Mouse (Mus musculus) liver, embryonic 13.5 days (tissue): ENCODE measurements around the gene Zfp322a. TPM values are rescaled to one million over a fixed set of nuclear protein-coding genes. Genes with fewer than 3 reads are reported as not detected.
"Not testable (repeated sequence)": the region's sequence is repeated elsewhere in the genome, so short reads cannot be mapped to it uniquely, and the experiment has no call there.

Source experiments
- ATAC-seq: fragments of 200-750 bp; cut with Nextera tagmentation; 2 replicates; pipeline ENCODE4 v1.8.0; 2017; ENCODE audit warnings: low read depth, mild to moderate bottlenecking, moderate number of reproducible peaks, moderate library complexity
- DNase-seq: peaks from one replicate; pipeline ENCODE4 v3.0.0; 2022
- H3K27ac ChIP-seq: fragments of 300-500 bp; sonication (generic); 2 replicates; pipeline ENCODE4 v1.5.1; 2015; ENCODE audit warnings: moderate library complexity, mild to moderate bottlenecking, inconsistent platforms
- H3K27me3 ChIP-seq: fragments of 300-500 bp; sonication (generic); 2 replicates; pipeline ENCODE4 v1.6.1; 2015; ENCODE audit warnings: mild to moderate bottlenecking, inconsistent platforms
- H3K36me3 ChIP-seq: fragments of 300-500 bp; sonication (generic); 2 replicates; pipeline ENCODE4 v1.6.1; 2015; ENCODE audit warnings: mild to moderate bottlenecking, inconsistent platforms
- H3K4me1 ChIP-seq: fragments of 300-500 bp; sonication (generic); replicated peaks from 2 replicates; pipeline ENCODE4 v1.6.1; 2015; ENCODE audit warnings: inconsistent platforms
- H3K4me2 ChIP-seq: fragments of 300-500 bp; sonication (generic); 2 replicates; pipeline ENCODE4 v1.6.1; 2015; ENCODE audit warnings: inconsistent platforms, mild to moderate bottlenecking, moderate library complexity
- H3K4me3 ChIP-seq: fragments of 300-500 bp; sonication (generic); replicated peaks from 2 replicates; pipeline ENCODE4 v1.5.1; 2015; ENCODE audit warnings: mild to moderate bottlenecking, inconsistent platforms
- H3K9ac ChIP-seq: fragments of 300-500 bp; sonication (generic); 2 replicates; pipeline ENCODE4 v1.6.1; 2015; ENCODE audit warnings: mild to moderate bottlenecking, inconsistent platforms
- H3K9me3 ChIP-seq: fragments of 300-500 bp; sonication (generic); replicated peaks from 2 replicates; pipeline ENCODE4 v1.6.1; 2016; ENCODE audit warnings: inconsistent platforms
- WGBS: fragments of 180-500 bp; shearing (Covaris S2); methylation state at CpG from one replicate; pipeline ENCODE4 v1.1.7; 2015; ENCODE audit not compliant: insufficient replicate concordance; 5-methylcytosine and 5-hydroxymethylcytosine counted together
- polyA plus RNA-seq: library from polyadenylated mRNA; unstranded; fragments of >200 nt; fragmentation: Nextera tagmentation; extraction: Ambion mirVana; gene quantifications from 2 replicates; pipeline ENCODE4 v1.2.1, GENCODE M21; 2015

The Zfp322a gene
- polyA plus RNA-seq, 1 experiment from 2014 or later: 15.2 TPM

DNA sequence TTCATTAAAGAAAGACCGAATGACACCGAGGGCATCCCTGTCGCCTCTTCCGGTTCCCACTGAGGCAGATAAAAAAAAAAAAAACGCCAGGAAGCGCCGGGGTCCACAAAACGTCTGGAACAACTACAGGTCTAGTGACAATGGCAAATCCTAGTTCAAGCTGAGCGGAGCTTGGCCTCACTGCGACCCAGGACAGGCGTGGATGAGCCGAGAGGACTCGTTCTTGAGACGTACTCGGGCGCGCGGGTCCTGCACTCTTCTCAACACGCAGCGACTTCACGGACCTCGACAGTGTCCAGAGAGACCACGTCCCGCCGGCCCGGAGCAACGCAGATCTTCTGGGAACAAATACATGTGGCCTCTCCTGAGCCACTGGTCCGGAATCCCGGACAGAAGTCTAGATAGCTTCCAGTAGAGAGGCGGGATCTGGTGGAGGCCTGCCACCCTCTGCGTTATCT, 27.3 kb upstream of the Zfp322a start:
- Histone ChIP-seq H3K9me3 (no peaks in the 10 kb centered on the region), H3K27ac (no peak overlapping the region), H3K4me3 (peak overlapping the region; percentile 59), H3K36me3 (no peaks in the 10 kb centered on the region), H3K4me2 (peak overlapping the region; percentile 85), H3K27me3 (peaks cover 57% of the 10 kb centered on the region), H3K4me1 (peaks cover 23% of the 10 kb centered on the region), H3K9ac (peak overlapping the region; percentile 52)
- ATAC-seq: no peak
- no peak for DNase-seq
- WGBS: under 1% methylated on average over 31 of the region's 31 CpGs

DNA sequence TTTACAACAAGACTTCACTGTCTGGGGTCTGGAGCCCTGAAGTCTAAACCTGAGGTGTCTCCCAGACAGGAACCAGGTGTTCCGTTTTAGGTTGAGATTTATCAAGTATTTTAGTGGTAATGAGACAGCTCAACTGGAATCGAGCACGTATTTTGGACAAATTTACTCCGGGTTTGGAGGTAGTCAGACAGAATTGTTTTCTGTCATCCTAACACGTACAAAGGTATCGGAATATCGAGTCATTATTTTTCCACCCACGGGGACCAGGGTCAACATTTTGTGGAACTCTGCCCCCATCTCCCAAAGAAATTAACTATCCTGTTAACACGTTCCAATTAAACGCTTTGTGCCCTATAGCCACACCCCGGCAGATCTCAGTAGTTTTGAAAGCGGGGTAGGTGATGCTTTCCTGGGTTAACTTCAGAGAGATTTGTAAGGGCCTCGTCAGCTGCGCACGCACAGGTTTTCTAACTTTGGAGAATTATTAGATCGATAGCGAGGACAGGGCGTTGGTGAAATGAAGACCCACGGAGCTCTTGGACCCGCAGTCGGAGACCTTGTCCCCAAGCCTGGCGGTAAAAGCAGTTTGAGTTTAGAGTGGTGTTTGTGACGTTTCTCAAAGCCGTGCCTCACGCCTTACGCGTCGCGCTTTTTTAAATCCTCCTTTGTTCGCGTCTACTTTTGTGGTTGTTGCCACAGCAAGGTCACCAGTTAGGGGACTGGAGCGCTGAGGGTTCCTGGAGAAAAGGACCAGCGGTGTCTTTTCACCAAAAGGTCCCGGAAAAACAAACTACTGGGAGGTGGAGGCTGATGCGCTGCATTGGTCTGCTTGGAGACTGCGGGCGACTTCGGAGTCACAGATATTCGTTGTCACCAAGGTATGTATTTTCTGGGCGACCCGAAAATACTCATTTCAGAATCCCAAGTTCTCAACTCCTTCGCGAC, 26.6 kb upstream of the Zfp322a start:
- ATAC-seq: no peak
- Histone ChIP-seq H3K27me3 (peaks cover 57% of the 10 kb centered on the region), H3K4me3 (peak overlapping the region; percentile 59), H3K9me3 (no peaks in the 10 kb centered on the region), H3K36me3 (no peaks in the 10 kb centered on the region), H3K4me2 (peak overlapping the region; percentile 85), H3K27ac (no peak overlapping the region), H3K4me1 (peaks cover 16% of the 10 kb centered on the region), H3K9ac (peak overlapping the region; percentile 52)
- 3% methylated on average over 43 of the region's 43 CpGs for WGBS
- DNase-seq: no peak

DNA sequence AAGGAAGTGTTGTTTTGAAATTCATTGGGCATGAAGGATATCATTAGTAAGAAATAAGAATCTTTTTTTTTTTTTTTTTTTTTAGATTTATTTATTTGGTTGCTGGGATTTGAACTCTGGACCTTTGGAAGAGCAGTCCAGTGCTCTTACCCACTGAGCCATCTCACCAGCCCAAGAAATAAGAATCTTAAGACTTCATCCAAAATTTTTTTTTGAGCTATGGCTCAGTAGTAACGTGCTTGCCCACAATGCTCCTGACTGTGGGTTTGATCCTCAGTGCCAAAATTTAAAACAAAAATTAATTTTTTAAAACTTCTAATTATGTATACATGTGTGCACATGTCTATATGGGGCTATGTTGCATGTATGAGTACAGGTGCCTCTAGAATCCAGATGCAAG, 18.5 kb upstream of the Zfp322a start:
- no peaks in the 10 kb centered on the region for H3K36me3 ChIP-seq
- DNase-seq (no peak), ATAC-seq (no peak)
- H3K9ac ChIP-seq: no peak overlapping the region
- no peaks in the 10 kb centered on the region for H3K9me3 ChIP-seq
- H3K27ac ChIP-seq: no peak overlapping the region
- no peak overlapping the region for H3K4me2 ChIP-seq
- no peaks in the 10 kb centered on the region for H3K4me1 ChIP-seq
- WGBS: 45% methylated on average over 1 of the region's 1 CpGs
- peaks cover 10% of the 10 kb centered on the region; the same call in 1 of the 2 replicates for H3K27me3 ChIP-seq
- no peak overlapping the region for H3K4me3 ChIP-seq

DNA sequence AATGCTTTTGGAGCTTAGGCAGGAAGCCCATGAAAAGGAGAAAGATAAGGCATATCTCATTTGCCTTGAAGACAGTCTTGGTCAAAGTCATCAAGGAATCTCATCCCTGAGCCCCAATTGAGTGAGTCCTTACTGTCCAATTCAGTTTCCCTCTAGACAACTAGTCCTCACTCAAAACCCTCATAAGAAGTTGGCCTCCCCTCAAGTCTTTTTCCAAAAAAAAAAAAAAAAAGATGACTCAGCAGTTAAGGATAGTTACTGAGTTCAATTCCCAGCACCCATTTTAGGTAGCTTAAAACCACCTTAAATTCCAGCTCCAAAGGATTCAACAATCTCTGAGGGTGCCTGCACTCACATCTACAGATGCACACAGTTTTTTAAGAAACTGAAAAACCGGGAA, 14.1 kb upstream of the Zfp322a start:
- no peaks in the 10 kb centered on the region for H3K36me3 ChIP-seq
- no peak overlapping the region for H3K9ac ChIP-seq
- no peak overlapping the region for H3K27ac ChIP-seq
- no peak overlapping the region for H3K4me2 ChIP-seq
- H3K4me1 ChIP-seq: no peaks in the 10 kb centered on the region
- 0 out of 2 replicates have a peak, but pooled peaks cover 3% of the 10 kb centered on the region for H3K27me3 ChIP-seq
- no peaks in the 10 kb centered on the region for H3K9me3 ChIP-seq
- 31% methylated on average over 1 of the region's 1 CpGs for WGBS
- no peak overlapping the region for H3K4me3 ChIP-seq
- DNase-seq (no peak), ATAC-seq (no peak)

DNA sequence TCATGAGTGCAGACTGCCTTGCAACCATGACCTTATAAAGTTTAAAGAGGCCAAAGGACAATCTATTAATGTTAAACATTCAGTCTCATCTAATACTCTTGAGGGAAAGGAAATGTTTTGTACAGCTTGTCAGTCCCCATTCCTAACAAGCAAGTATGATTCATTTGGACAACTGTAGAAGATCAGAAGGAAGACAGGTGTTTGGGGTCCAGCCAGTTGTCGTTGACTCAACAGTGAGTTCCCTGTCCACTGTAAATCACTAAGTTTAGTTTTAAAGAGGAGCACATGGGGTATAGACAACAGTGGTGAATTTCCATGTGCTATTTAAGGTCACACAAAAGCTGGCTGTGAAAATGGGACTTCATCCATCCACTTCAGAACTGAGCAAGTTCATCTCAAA, 3.4 kb upstream of the Zfp322a start:
- no peaks in the 10 kb centered on the region for H3K36me3 ChIP-seq
- 60% methylated on average over 1 of the region's 1 CpGs for WGBS
- H3K9me3 ChIP-seq: no peaks in the 10 kb centered on the region
- DNase-seq (no peak), ATAC-seq (no peak)
- no peak overlapping the region for H3K27ac ChIP-seq
- H3K4me3 ChIP-seq: no peak overlapping the region
- peaks cover 18% of the 10 kb centered on the region for H3K4me1 ChIP-seq
- H3K9ac ChIP-seq: no peak overlapping the region
- no peak overlapping the region for H3K4me2 ChIP-seq
- H3K27me3 ChIP-seq: no peaks in the 10 kb centered on the region

DNA sequence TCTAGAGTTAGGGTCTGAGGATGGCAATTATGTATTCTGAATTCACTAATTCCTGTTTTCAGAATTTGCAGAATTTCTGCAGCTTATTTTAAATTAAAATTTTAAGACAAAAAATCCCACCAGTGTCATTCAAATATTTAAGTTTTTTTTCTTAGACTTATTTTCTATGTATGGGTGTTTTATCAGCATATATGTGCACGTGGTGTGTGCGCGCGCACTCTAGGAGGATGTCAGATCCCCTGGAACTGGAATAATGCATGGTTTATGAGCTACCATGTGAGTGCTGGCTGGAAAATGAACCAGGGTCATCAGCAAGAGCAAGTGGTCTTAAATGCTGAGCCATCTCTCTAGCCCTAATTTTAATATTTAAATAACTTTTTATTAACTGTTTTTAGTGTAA, 1.1 kb upstream of the Zfp322a start:
- Histone ChIP-seq H3K4me1 (peaks cover 38% of the 10 kb centered on the region), H3K27ac (no peak overlapping the region), H3K36me3 (0 out of 2 replicates have a peak, but pooled peaks cover under 1% of the 10 kb centered on the region), H3K4me3 (peak overlapping the region; percentile 83), H3K9ac (peak overlapping the region; percentile 80), H3K27me3 (no peaks in the 10 kb centered on the region), H3K4me2 (peak overlapping the region; percentile 75), H3K9me3 (no peaks in the 10 kb centered on the region)
- no peak for DNase-seq
- no peak for ATAC-seq
- 87% methylated on average over 4 of the region's 4 CpGs for WGBS

DNA sequence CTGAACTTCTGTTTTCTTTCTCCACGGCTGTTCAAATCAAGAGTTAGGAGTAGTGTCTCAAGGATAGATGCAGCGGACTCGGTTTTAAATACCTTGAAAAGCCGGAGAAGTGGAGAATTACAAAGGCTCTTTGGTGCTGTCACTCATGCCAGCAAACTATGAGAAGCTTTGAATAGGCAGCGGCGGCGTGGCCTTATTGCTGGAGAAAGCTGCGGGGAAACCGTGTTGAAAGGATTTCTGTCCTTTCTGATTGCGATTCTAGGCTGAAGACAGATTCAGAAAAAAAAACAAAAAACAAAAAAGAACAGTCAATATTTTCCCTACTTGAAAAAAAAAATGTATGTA, 385 bp upstream of the Zfp322a start:
- Histone ChIP-seq H3K9me3 (no peaks in the 10 kb centered on the region), H3K4me3 (peak overlapping the region; percentile 83), H3K27me3 (no peaks in the 10 kb centered on the region), H3K4me2 (peak overlapping the region; percentile 75), H3K9ac (peak overlapping the region; percentile 80), H3K4me1 (peaks cover 44% of the 10 kb centered on the region), H3K27ac (peak overlapping the region; percentile 85), H3K36me3 (0 out of 2 replicates have a peak, but pooled peaks cover 3% of the 10 kb centered on the region)
- DNase-seq (no peak), ATAC-seq (peak; percentile 34)
- 0% methylated on average over 10 of the region's 10 CpGs for WGBS

DNA sequence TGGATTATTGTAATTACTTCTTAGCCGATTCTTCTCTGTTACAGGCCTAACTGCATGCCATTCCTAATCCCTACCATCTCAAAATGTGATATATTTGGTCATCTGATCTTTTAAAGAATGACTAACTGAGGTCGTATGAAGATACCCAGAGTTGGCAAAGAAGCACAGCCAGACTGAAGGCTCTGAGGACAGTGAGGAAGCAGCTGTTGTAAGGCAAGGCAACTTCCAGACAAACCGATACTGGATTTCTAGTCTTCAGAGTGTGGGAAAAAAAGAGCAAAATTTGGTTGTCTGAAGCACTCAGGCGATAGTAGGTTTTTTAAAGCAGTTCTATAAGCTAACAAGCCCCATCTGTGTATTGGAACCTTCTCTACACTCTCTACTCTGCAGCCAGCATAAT, 7.5 kb downstream of the Zfp322a start:
- 80% methylated on average over 4 of the region's 4 CpGs for WGBS

DNA sequence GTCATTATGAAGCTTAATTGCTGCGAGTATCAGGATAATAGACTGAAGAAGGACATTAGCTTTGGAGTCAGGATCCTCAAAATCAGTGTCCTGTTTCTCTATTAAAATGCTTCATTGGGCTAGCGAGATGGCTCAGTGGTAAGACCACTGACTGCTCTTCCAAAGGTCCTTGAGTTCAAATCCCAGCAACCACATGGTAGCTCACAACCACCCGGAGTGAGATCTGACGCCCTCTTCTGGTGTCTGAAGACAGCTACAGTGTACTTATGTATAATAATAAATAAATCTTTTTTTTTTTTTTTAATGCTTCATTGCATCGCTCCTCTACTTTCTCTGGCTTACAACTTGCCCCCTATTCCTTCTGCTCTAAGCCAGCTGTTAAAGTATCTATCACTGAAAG, 14.5 kb downstream of the Zfp322a start:
- H3K36me3 ChIP-seq: peaks cover 38% of the 10 kb centered on the region

More for the DNA sequence above, 7.5 kb downstream of the Zfp322a start:
- H3K9me3 ChIP-seq: no peaks in the 10 kb centered on the region
- H3K4me2 ChIP-seq: no peak overlapping the region
- no peak overlapping the region for H3K9ac ChIP-seq
- peaks cover 64% of the 10 kb centered on the region for H3K36me3 ChIP-seq
- H3K27ac ChIP-seq: no peak overlapping the region
- no peak overlapping the region for H3K4me3 ChIP-seq
- H3K27me3 ChIP-seq: no peaks in the 10 kb centered on the region
- DNase-seq (no peak), ATAC-seq (no peak)
- H3K4me1 ChIP-seq: peaks cover 23% of the 10 kb centered on the region

DNA sequence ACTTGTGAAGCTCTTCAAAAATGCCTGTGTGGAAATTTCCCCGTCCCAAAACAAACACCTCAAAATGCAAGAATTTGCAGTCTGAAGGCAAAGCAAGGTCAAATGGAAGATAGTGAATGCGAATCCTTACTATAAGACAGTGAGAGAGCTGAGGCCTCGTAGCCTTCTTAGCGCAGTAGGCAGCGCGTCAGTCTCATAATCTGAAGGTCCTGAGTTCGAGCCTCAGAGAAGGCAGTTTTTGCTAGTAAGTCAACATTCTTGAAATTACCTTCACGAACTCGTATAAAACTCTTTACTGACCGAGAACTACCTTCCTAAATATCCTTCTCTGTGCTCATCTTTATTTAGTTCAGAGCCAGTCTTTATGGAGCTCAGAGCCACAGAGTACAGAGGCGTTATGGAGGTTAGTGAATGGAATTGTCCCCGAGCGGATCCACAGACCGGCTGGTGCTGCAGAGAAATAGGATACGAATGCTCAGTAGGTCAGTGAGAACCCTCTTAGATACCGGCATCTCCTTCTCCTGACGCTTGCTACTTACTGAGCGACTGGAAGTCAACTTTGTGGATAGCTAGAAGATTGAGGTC, 51.6 kb downstream of the Zfp322a start:
- H3K4me3 ChIP-seq: peak overlapping the region; percentile 41
- DNase-seq (peak; percentile 56), ATAC-seq (peak; percentile 67)
- 2% methylated on average over 18 of the region's 18 CpGs for WGBS
- H3K36me3 ChIP-seq: no peaks in the 10 kb centered on the region
- H3K27me3 ChIP-seq: peaks cover 42% of the 10 kb centered on the region
- H3K4me2 ChIP-seq: peak overlapping the region; percentile 63
- peaks cover 21% of the 10 kb centered on the region for H3K4me1 ChIP-seq
- H3K27ac ChIP-seq: no peak overlapping the region
- no peaks in the 10 kb centered on the region for H3K9me3 ChIP-seq
- H3K9ac ChIP-seq: peak overlapping the region; percentile 23

More for the DNA sequence above, 14.5 kb downstream of the Zfp322a start:
- H3K4me3 ChIP-seq, H3K27me3 ChIP-seq, H3K27ac ChIP-seq, H3K4me2 ChIP-seq, H3K4me1 ChIP-seq, H3K9me3 ChIP-seq, ATAC-seq, H3K9ac ChIP-seq, DNase-seq: not testable (repeated sequence)
- WGBS: 65% methylated on average over 5 of the region's 5 CpGs

DNA sequence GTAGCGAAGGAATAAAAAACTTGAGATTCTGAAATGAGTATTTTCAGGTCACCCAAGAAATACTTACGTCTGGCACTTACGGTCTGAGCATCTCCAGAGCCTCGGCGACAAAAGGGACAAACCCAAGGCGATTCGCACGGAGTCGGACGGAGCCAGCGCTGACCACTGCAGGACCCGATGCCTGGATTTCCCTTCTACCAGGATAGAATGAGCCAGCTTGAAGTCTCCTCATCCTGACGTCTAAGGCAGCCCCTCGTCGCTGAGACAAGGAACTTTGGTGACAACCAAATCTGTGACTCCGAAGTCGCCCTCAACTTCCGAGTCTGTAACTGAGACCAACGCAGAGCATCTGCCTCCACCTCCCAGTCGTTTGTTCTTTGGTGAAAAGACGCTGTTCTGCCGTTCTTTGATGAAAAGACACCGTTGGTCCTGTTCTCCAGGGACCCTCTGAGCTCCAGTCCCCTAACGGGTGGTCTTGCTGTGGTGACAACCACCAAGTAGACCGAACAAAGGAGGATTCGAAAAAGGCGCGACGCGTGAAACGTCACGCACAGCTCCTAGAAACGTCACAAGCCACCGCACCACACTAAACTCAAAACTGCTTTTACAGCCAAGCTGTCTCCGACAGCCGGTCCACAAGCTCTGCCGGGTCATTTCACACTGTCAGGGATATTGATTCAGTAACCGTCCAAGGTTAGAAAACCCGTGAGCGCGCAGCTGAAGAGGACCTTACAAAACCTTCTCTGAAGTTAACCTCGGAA, 55.9 kb downstream of the Zfp322a start:
- no peak for ATAC-seq
- peak overlapping the region; percentile 53 for H3K4me3 ChIP-seq
- H3K27ac ChIP-seq: no peak overlapping the region
- peak overlapping the region; percentile 15; the same call in 1 of the 2 replicates for H3K9ac ChIP-seq
- no peaks in the 10 kb centered on the region for H3K9me3 ChIP-seq
- no peak for DNase-seq
- peak overlapping the region; percentile 70 for H3K4me2 ChIP-seq
- peaks cover 37% of the 10 kb centered on the region for H3K4me1 ChIP-seq
- no peaks in the 10 kb centered on the region for H3K36me3 ChIP-seq
- 2% methylated on average over 42 of the region's 42 CpGs for WGBS
- H3K27me3 ChIP-seq: peaks cover 73% of the 10 kb centered on the region
